Mouse (Mus musculus): ENCODE results near the gene Ddx46. TPM values are rescaled to one million over a fixed set of nuclear protein-coding genes. Genes with fewer than 3 reads are reported as not detected.
"Not testable (repeated sequence)": the region's sequence is repeated elsewhere in the genome, so short reads cannot be mapped to it uniquely, and the experiment has no call there.

Gene Ddx46
- polyA plus RNA-seq, 1 experiment from 2014 or later: 48.5 TPM

GRCm38 (mm10) chr13:55601611-55602010 is 33.2 kb upstream of the Ddx46 start:
- H3K36me3 ChIP-seq (ENCODE audit: control insufficient read depth, insufficient read depth, low read length): peaks cover 22% of the 10 kb centered on the region; the same call in 1 of the 2 replicates
- WGBS: 9% methylated on average over 3 of the region's 3 CpGs
- H3K4me1 ChIP-seq (ENCODE audit: control insufficient read depth, insufficient read depth, low read length): 0 out of 2 replicates have a peak, but pooled peaks cover 3% of the 10 kb centered on the region
- no peak overlapping the region for H3K9ac ChIP-seq (ENCODE audit: low read depth, low read length)
- no peaks in the 10 kb centered on the region for H3K27me3 ChIP-seq (ENCODE audit: control insufficient read depth, insufficient read depth, low read length)
- no peak overlapping the region for H3K4me2 ChIP-seq (replicated peaks; ENCODE audit: low read depth, low read length)
- H3K9me3 ChIP-seq (ENCODE audit: control insufficient read depth, low read length): no peaks in the 10 kb centered on the region
- ATAC-seq (ENCODE audit: low FRiP score, low TSS enrichment): peak; percentile 24; the same call in 1 of the 2 replicates
- no peak overlapping the region for H3K27ac ChIP-seq (ENCODE audit: low read depth, low read length)
- no peak overlapping the region for H3K4me3 ChIP-seq (ENCODE audit: low read length)

- Histone ChIP-seq H3K4me2 (replicated peaks; ENCODE audit: low read depth, low read length) (no peak overlapping the region), H3K9ac (ENCODE audit: low read depth, low read length) (no peak overlapping the region), H3K27ac (ENCODE audit: low read depth, low read length) (no peak overlapping the region), H3K36me3 (ENCODE audit: control insufficient read depth, insufficient read depth, low read length) (peaks cover 26% of the 10 kb centered on the region; the same call in 1 of the 2 replicates), H3K9me3 (ENCODE audit: control insufficient read depth, low read length) (no peaks in the 10 kb centered on the region), H3K4me3 (ENCODE audit: low read length) (no peak overlapping the region), H3K4me1 (ENCODE audit: control insufficient read depth, insufficient read depth, low read length) (0 out of 2 replicates have a peak, but pooled peaks cover 3% of the 10 kb centered on the region), H3K27me3 (ENCODE audit: control insufficient read depth, insufficient read depth, low read length) (no peaks in the 10 kb centered on the region)
- no peak for ATAC-seq (ENCODE audit: low FRiP score, low TSS enrichment)
- 91% methylated on average over 3 of the region's 3 CpGs for WGBS
These were observed 30.2 kb upstream of the Ddx46 start for GRCm38 (mm10) chr13:55604606-55605005.

GRCm38 (mm10) chr13:55606899-55607623 is 27.8 kb upstream of the Ddx46 start:
- no peak for ATAC-seq (ENCODE audit: low FRiP score, low TSS enrichment)
- no peak overlapping the region for H3K4me3 ChIP-seq (ENCODE audit: low read length)
- H3K9me3 ChIP-seq (ENCODE audit: control insufficient read depth, low read length): no peaks in the 10 kb centered on the region
- 80% methylated on average over 10 of the region's 10 CpGs for WGBS
- H3K4me1 ChIP-seq (ENCODE audit: control insufficient read depth, insufficient read depth, low read length): no peaks in the 10 kb centered on the region
- H3K4me2 ChIP-seq (replicated peaks; ENCODE audit: low read depth, low read length): no peak overlapping the region
- no peak overlapping the region for H3K27ac ChIP-seq (ENCODE audit: low read depth, low read length)
- H3K27me3 ChIP-seq (ENCODE audit: control insufficient read depth, insufficient read depth, low read length): no peaks in the 10 kb centered on the region
- peaks cover 32% of the 10 kb centered on the region; the same call in 1 of the 2 replicates for H3K36me3 ChIP-seq (ENCODE audit: control insufficient read depth, insufficient read depth, low read length)
- no peak overlapping the region for H3K9ac ChIP-seq (ENCODE audit: low read depth, low read length)

- H3K9me3 ChIP-seq (ENCODE audit: control insufficient read depth, low read length): no peaks in the 10 kb centered on the region
- no peak for ATAC-seq (ENCODE audit: low FRiP score, low TSS enrichment)
- no peaks in the 10 kb centered on the region for H3K4me1 ChIP-seq (ENCODE audit: control insufficient read depth, insufficient read depth, low read length)
- 96% methylated on average over 2 of the region's 2 CpGs for WGBS
- no peaks in the 10 kb centered on the region for H3K27me3 ChIP-seq (ENCODE audit: control insufficient read depth, insufficient read depth, low read length)
- no peak overlapping the region for H3K9ac ChIP-seq (ENCODE audit: low read depth, low read length)
- H3K36me3 ChIP-seq (ENCODE audit: control insufficient read depth, insufficient read depth, low read length): peaks cover 32% of the 10 kb centered on the region; the same call in 1 of the 2 replicates
- no peak overlapping the region for H3K4me2 ChIP-seq (replicated peaks; ENCODE audit: low read depth, low read length)
- H3K27ac ChIP-seq (ENCODE audit: low read depth, low read length): no peak overlapping the region
- H3K4me3 ChIP-seq (ENCODE audit: low read length): no peak overlapping the region
These were observed 27.2 kb upstream of the Ddx46 start for GRCm38 (mm10) chr13:55607624-55608006.

GRCm38 (mm10) chr13:55611996-55612395 is 22.8 kb upstream of the Ddx46 start:
- H3K9ac ChIP-seq (ENCODE audit: low read depth, low read length): no peak overlapping the region
- no peaks in the 10 kb centered on the region for H3K9me3 ChIP-seq (ENCODE audit: control insufficient read depth, low read length)
- H3K27ac ChIP-seq (ENCODE audit: low read depth, low read length): no peak overlapping the region
- no peaks in the 10 kb centered on the region for H3K4me1 ChIP-seq (ENCODE audit: control insufficient read depth, insufficient read depth, low read length)
- no peaks in the 10 kb centered on the region for H3K27me3 ChIP-seq (ENCODE audit: control insufficient read depth, insufficient read depth, low read length)
- no peak overlapping the region for H3K4me3 ChIP-seq (ENCODE audit: low read length)
- H3K4me2 ChIP-seq (replicated peaks; ENCODE audit: low read depth, low read length): no peak overlapping the region
- peaks cover 21% of the 10 kb centered on the region; the same call in 1 of the 2 replicates for H3K36me3 ChIP-seq (ENCODE audit: control insufficient read depth, insufficient read depth, low read length)
- no peak for ATAC-seq (ENCODE audit: low FRiP score, low TSS enrichment)
- WGBS: 92% methylated on average over 7 of the region's 7 CpGs

- no peak overlapping the region for H3K9ac ChIP-seq (ENCODE audit: low read depth, low read length)
- peak; percentile 55; the same call in 1 of the 2 replicates for ATAC-seq (ENCODE audit: low FRiP score, low TSS enrichment)
- H3K27me3 ChIP-seq (ENCODE audit: control insufficient read depth, insufficient read depth, low read length): no peaks in the 10 kb centered on the region
- H3K36me3 ChIP-seq (ENCODE audit: control insufficient read depth, insufficient read depth, low read length): peaks cover 13% of the 10 kb centered on the region; the same call in 1 of the 2 replicates
- no peaks in the 10 kb centered on the region for H3K9me3 ChIP-seq (ENCODE audit: control insufficient read depth, low read length)
- no peak overlapping the region for H3K4me2 ChIP-seq (replicated peaks; ENCODE audit: low read depth, low read length)
- H3K27ac ChIP-seq (ENCODE audit: low read depth, low read length): no peak overlapping the region
- no peak overlapping the region for H3K4me3 ChIP-seq (ENCODE audit: low read length)
- WGBS: 41% methylated on average over 5 of the region's 5 CpGs
- no peaks in the 10 kb centered on the region for H3K4me1 ChIP-seq (ENCODE audit: control insufficient read depth, insufficient read depth, low read length)
These were observed 21.4 kb upstream of the Ddx46 start for GRCm38 (mm10) chr13:55613471-55613870.

GRCm38 (mm10) chr13:55619328-55619727 is 15.5 kb upstream of the Ddx46 start:
- H3K4me3 ChIP-seq (ENCODE audit: low read length): no peak overlapping the region
- no peaks in the 10 kb centered on the region for H3K36me3 ChIP-seq (ENCODE audit: control insufficient read depth, insufficient read depth, low read length)
- H3K9ac ChIP-seq (ENCODE audit: low read depth, low read length): no peak overlapping the region
- no peaks in the 10 kb centered on the region for H3K27me3 ChIP-seq (ENCODE audit: control insufficient read depth, insufficient read depth, low read length)
- WGBS: 94% methylated on average over 4 of the region's 4 CpGs
- H3K4me2 ChIP-seq (replicated peaks; ENCODE audit: low read depth, low read length): no peak overlapping the region
- peaks cover 3% of the 10 kb centered on the region; the same call in 1 of the 2 replicates for H3K4me1 ChIP-seq (ENCODE audit: control insufficient read depth, insufficient read depth, low read length)
- no peaks in the 10 kb centered on the region for H3K9me3 ChIP-seq (ENCODE audit: control insufficient read depth, low read length)
- no peak for ATAC-seq (ENCODE audit: low FRiP score, low TSS enrichment)
- no peak overlapping the region for H3K27ac ChIP-seq (ENCODE audit: low read depth, low read length)

GRCm38 (mm10) chr13:55620275-55620674 is 14.6 kb upstream of the Ddx46 start:
- Histone ChIP-seq H3K9me3 (ENCODE audit: control insufficient read depth, low read length) (no peaks in the 10 kb centered on the region), H3K27ac (ENCODE audit: low read depth, low read length) (no peak overlapping the region), H3K4me1 (ENCODE audit: control insufficient read depth, insufficient read depth, low read length) (peaks cover 6% of the 10 kb centered on the region; the same call in 1 of the 2 replicates), H3K9ac (ENCODE audit: low read depth, low read length) (no peak overlapping the region), H3K27me3 (ENCODE audit: control insufficient read depth, insufficient read depth, low read length) (no peaks in the 10 kb centered on the region), H3K4me3 (ENCODE audit: low read length) (no peak overlapping the region), H3K36me3 (ENCODE audit: control insufficient read depth, insufficient read depth, low read length) (peaks cover 5% of the 10 kb centered on the region; the same call in 1 of the 2 replicates), H3K4me2 (replicated peaks; ENCODE audit: low read depth, low read length) (no peak overlapping the region)
- WGBS: 95% methylated on average over 2 of the region's 2 CpGs
- ATAC-seq (ENCODE audit: low FRiP score, low TSS enrichment): no peak

GRCm38 (mm10) chr13:55622156-55622648 is 12.6 kb upstream of the Ddx46 start:
- peak overlapping the region; percentile 86 for H3K27ac ChIP-seq (ENCODE audit: low read depth, low read length)
- H3K4me2 ChIP-seq (replicated peaks; ENCODE audit: low read depth, low read length): peak overlapping the region; percentile 67
- not testable (repeated sequence) for H3K9me3 ChIP-seq (ENCODE audit: control insufficient read depth, low read length); H3K4me1 ChIP-seq (ENCODE audit: control insufficient read depth, insufficient read depth, low read length); H3K27me3 ChIP-seq (ENCODE audit: control insufficient read depth, insufficient read depth, low read length)
- peak; percentile 37 for ATAC-seq (ENCODE audit: low FRiP score, low TSS enrichment)
- H3K9ac ChIP-seq (ENCODE audit: low read depth, low read length): peak overlapping the region; percentile 79
- 22% methylated on average over 20 of the region's 20 CpGs for WGBS
- peaks cover 22% of the 10 kb centered on the region; the same call in 1 of the 2 replicates for H3K36me3 ChIP-seq (ENCODE audit: control insufficient read depth, insufficient read depth, low read length)
- peak overlapping the region; percentile 86 for H3K4me3 ChIP-seq (ENCODE audit: low read length)
